Mouse (Mus musculus) left cerebral cortex, adult 9 months (tissue): ENCODE measurements around the gene Acot2.
"Not testable (repeated sequence)": the region's sequence is repeated elsewhere in the genome, so short reads cannot be mapped to it uniquely, and the experiment has no call there.

Experiments used
- DNase-seq, 2 experiments: peaks; one replicate each; pipeline ENCODE4 v3.0.0; 2022; ENCODE audit warnings: low spot score in 2 of 2

Acot2 gene

DNA sequence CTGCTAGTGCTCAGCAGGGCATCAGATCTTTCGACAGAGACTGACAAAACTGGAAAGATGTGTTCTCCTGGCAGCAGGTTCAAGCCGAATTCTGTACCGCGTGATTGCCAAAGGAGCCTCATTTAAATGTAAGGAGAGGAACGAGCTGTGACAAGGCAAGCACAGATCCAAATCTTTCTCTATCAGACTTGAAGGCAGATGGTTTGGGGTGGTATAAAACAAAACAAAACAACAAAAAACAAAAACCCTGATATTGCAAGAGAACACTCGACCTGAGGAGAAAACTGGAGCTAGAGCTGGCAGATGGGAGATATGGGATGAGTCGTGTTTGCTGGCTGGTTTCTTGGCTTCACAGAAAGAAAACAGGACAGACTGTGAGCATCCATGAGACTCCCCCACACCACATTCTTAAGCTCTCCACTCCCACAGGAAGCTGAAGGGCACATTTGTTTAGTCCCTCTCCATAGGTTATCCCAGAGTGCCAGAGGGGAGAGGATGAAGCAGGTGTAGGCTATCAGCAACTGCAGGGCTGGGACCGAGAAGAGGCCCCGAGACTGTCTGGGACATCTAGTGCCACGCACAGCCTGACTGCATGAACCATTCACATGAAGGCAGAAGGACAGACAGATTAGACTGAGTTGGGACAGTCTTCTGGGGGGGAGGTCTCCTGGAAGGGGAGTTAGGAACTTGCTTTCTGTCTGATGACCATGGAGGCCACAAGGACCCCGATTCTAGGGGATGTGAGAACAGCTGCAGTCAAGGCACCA lies 10.9 kb downstream of the Acot2 start:
- peak in 1 of 2 experiments; percentile 29 for DNase-seq

DNA sequence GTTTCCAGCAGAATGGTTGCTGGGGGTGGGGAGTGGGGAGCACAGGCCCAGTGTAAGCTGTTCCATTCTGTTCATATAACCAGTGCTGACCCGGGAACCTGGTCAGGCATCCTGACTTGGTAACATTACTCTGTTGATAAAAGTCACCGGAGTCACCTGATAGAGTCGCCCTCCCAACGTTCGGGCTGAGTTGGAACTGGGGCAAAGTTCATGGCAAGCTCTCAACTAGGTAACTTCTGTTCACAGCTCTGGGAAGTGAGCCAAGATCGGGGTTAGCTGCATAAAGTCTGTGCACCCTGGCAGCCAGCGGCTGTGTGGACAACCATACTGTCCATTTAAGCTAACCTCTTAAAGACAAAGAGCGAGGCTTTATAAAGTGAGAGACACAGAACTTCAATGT lies 11.6 kb downstream of the Acot2 start:
- not testable (repeated sequence) for DNase-seq

DNA sequence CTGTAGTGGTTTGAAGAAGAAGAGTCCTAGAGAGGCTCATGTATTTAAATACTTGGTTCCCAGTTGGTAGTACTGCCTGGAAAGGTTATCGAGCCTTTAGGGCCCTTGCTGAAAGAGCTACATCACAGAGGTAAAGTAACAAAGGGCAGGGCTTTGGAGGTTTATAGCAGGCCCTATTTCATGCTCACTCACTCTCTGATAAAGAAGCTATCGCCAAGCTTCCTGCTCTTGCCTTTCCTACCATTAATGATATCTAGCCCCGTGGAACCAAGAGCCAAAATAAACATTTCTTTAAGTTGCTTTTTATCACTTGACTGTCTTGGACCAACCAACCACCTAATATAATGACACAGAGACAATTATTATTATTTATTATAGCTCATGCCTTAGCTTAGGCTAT lies 12.8 kb downstream of the Acot2 start:
- no peak for DNase-seq

DNA sequence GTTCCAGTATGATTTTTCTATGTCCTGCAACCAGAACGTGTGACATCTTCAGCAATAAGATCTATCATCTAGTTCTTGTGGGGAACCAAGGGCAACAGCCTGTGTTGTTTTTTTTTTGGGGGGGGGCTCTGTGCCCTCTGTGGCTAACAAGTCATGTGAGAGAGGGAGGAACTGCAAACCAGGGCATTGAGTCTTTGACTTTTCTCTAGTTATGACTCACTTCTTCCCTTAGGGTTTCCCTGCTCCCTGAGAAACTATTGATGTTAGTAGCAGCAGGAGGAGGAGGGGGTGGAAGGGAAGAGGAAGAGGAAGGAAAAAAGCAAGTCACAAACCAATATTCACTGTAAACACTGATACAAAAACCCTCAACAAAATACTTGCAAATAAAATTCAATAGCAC lies 16.2 kb downstream of the Acot2 start:
- no peak for DNase-seq

DNA sequence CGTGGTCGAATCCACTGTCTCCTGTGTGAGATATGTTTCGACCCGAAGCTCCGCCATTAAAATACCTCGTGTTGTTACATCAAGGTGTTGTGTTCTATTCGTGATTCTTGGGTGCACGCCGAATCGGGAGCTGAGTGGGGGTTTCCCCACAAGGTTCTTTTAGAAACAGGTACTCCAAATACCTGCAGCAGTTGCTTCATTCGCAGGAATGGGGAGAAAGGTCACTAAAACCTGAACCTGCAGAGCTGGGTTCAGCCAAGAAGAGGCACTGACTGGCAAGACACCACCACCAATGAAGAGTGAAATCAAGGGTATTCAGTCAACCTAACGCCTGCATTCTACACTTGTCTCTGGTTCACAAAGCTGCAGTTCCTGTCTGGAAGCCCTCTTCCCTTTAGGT lies 20.6 kb downstream of the Acot2 start:
- no peak for DNase-seq

DNA sequence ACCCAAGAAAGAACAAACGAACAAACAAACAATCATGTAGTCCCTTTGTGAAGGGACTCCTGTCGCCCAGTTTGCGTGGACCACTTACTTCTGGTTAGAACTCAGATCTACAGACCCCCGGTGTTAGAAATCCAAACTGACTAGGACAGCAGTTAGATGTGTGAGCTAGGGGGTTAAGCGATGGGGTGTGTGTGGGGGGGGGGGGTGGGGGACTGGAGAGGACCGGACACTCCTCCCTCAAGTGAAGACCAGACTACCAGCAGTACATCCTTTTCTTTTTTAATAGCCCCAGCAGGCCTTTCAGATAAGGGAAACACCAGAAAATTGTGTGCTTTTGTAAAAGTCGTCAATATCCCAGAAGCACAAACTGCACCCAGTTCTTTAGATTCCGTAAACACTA lies 21.1 kb downstream of the Acot2 start:
- DNase-seq: no peak

DNA sequence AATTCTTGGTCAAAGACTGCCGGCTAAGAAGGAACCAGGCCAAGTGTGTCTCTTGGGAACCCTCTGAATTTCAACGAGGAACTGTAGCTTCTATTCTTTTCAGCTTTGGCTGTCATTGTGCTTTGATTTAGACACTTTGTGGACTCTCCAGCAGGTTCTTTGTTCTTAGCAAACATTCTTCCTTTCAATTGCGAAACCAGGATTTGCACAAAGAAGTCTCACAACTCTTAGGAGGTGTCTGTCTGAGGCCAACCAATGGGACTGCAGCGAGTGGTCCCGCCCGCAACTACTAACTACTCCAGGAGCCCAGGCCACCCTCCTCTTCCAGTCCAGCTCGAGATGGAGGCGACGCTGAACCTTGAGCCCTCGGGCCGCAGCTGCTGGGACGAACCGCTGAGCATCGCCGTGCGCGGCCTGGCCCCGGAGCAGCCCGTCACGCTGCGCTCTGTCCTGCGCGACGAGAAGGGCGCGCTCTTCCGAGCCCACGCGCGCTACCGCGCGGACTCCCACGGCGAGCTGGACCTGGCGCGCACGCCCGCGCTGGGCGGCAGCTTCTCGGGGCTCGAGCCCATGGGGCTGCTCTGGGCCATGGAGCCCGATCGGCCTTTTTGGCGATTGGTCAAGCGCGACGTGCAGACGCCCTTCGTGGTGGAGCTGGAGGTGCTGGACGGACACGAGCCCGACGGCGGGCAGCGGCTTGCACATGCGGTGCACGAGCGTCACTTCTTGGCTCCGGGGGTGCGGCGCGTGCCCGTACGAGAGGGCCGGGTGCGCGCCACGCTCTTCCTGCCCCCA lies 21.7 kb downstream of the Acot2 start, which contains the start of gene Acot1:
Acot1 (plus strand) TSS at position 320 of the 795 bp plus-strand sequence.
- DNase-seq: peak; percentile 50 to 54

DNA sequence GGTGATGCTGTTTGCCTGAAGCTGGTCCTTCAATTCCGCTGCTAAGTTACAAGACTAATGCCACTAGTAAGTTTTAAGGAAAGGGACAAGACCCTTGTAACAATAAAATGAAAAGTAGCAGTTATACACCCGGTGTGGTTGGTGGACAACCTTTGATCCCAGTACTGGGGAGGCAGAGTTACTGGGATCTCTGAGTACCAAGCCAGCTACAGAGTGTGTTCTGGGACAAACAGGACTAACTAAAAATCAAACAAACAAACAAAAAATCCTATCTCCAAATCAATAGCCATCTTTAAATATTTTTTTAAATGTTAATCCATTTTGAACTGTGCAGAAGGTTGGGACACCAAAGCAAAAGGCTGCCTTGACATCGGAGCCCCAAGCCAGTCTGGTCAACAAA lies 22.5 kb downstream of the Acot2 start:
- no peak for DNase-seq

DNA sequence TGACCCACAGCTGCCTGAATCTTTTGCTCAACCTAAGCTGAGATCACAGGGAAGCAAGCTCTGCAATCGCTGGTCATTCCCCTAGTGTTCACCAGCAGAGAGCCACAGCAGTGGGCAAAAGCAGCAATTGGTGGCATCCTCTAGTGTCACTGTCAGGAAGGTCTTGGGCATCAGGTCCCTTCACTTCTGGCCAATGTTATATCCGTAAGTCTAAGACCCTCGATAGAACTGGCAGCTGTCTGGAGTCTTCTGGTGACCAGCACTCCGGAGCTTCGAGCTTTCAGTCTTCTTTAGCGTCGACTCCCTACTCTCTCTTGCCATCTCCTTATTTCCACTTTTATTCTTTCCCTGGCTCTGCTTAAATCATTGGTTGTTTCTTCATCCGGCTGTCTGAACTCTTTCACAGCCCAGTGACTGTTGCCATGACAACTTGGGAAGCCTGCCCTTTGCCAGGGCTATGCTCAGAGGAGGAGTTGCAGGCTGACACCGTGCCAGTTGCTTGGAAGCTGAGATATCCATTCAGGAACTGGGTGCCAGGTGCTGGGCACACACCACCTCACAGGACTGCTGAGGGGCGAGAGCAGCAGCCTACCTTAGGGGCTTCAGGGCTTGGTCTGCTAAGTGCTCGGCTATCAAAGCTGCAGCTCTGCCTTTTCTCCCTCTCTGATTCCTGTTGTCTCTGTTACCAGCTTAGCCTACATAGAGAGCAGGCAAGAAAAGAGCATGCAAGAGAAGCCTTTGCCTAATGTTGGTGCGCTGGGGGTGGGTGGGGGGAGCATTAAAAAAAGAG lies 23.8 kb downstream of the Acot2 start:
- peak in 1 of 2 experiments; percentile 69 for DNase-seq

DNA sequence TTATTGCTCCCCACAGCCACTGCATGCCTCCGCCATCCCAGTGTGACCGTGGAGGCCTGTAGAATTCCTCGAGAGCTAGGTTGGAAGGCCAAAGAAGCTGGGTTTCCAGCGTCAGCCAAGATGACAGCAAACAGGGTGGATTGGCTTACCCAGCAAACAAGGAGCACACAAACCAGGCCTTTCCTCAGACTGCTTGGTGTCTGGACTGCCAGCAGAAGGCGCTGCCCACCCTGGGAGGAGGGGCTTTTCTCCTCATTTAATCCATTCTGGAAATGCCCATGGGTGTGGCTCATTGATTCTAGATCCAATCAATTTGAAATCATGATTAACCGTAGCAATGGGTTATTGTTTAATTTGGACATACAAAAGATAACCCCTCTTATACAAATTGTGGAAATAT lies 25.5 kb downstream of the Acot2 start:
- no peak for DNase-seq

DNA sequence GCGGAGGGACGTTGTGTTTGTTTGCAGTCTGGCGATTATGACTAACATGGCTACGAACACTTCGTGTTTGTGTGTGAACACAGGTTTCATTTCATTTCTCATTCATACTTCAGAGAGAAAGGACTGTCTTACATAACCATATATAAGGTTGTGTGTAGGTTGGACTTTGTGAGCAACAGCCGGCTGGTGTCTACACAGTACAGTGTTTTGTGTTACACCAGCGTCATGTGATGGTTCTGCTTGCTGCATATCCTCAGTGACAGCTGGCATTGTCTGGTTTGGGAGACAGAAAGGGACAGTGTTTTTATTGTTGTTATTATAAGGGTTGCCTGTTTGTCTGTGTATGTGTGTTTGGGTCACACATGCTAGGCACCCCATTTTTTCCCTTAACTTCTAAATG lies 26.0 kb downstream of the Acot2 start:
- peak in 1 of 2 experiments; percentile 47 for DNase-seq

DNA sequence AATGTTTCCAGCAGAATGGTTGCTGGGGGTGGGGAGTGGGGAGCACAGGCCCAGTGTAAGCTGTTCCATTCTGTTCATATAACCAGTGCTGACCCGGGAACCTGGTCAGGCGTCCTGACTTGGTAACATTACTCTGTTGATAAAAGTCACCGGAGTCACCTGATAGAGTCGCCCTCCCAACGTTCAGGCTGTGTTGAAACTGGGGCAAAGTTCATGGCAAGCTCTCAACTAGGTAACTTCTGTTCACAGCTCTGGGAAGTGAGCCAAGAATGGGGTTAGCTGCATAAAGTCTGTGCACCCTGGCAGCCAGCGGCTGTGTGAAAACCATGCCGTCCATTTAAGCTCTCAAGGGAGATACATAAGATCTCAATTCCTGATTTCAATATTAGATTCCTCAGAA lies 32.9 kb downstream of the Acot2 start:
- DNase-seq: not testable (repeated sequence)

DNA sequence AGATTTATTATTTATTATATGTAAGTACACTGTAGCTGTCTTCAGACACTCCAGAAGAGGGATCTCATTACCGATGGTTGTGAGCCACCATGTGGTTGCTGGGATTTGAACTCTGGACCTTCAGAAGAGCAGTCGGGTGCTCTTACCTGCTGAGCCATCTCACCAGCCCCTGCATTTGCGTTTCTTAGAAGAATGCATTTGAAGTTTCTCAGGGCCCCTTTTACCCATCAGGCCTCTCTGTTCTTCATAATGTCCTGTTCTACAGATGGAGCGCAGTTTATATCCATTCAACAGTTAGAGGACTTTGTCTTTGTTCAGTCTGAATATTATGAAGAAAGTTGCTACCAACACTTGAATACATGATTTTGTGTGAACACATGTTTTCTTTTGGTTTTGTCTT lies 34.6 kb downstream of the Acot2 start:
- DNase-seq: not testable (repeated sequence)

DNA sequence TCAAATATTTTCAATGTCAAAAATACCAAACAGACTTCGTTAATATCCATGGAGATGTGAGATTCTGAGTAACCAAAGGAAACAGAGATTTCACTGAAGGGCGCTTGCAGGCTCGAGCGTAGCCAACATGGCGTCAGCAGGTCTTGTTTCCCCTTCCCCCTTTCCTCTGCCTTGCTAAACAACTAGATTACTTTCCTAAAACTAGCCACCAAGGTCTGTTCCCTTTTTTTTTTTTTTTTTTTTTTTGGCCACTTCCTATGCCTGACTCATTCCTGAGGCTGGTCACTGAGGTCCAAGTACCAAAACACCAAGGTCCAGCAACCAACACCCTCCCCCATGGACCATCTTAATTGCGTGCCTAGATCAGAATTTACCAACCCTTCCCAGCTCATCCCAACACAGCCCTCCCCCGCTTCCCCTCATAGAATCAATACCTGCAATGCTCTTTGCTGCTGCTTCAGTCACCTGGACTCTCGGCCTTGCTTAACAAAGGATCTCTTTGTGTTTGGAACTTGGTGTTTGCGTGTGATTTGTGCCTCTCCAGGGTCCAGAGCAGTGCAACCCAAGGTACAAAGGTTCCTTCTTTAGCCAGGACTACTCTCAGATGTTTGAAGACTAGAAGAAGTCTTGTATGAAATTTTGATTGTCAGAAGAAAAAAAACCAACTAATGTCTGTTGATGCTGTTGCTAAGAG lies 35.5 kb downstream of the Acot2 start:
- no peak for DNase-seq

DNA sequence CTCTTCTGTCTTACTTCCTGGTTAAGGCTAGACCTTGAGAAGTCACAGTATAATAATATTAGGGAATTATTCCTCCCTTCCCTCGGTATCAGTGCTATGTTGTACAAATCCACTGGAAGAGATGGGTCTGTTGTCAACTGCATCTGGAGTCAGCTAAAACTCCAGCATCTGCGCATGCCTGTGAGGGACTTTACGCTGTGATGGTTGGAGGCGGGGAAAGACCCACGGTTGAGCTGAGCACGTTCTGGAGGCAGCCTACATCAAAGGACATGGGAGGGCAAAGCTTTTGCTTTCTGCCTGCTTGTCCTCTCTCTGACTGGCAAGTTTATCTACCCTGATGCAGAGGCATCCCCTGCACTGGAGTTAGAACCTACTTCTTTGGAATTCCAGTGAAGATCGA lies 38.2 kb downstream of the Acot2 start:
- DNase-seq: no peak

DNA sequence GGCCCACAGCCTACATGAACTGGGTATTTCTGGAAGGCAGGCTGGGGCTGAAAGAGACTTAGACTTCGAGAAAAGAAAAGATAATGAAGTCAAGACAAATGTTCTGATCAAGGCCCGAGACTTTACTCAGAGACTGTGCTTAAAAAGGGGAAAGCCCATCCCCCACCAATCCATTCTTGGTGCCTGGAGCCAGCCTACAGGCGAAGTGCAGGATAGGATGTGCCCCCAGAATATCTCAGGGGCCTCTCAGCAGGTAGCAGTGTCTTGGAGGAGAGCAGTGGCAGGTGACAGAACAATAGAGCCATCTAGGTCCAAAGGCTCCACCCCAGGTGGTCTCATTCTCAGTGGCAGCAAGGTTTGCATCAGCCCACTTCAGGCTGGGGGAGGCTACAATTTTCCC lies 40.7 kb downstream of the Acot2 start:
- not testable (repeated sequence) for DNase-seq

DNA sequence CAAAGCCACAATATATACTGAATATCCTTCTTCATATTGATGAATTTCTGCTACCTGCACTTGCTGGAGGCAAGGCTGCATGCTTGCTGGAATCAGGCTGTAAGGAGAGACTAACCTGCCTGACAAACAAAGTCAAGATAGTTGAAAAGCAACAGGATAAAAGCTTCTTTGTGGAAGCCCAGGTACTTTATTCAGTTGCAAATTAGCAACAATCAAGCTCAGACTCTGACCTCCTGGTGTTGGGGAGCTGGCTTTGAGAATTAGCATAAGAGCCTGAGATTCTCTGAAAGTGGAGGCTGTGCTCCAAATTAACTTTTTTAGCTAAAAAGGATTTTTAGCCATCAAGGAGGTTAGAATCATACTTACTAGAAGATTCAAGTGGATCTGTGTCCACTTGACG lies 41.4 kb downstream of the Acot2 start:
- DNase-seq: not testable (repeated sequence)

DNA sequence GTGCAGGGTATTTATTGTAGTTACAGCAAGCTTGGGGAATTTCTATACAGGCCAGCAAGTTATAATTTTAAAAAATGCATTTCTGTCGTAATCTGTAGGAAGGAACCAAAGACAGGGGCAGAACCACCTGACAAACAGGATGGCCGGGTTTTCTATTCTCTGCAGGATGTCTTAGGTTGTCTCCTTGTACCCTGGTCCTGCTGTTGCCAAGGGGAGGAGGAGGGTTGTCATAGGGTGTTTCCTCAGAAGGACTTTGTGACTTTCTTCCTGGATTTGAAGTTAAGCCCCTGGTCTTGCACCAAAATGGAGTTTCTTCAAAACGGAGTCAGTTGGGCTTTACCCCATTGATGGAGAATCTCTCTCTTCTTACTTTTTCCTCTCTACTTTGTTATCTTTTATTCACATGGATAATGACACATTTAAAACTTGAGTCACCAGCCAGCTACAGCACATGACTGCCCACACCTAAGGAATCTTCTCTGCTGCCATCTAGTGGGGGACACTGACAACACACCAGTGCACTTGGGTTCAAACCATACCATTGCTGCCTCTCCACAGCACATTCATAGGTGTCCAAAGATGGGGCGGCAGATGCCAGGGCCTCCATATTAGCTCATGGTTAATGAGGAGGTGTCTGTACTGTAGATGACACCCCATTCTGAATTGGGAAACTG lies 43.1 kb downstream of the Acot2 start:
- DNase-seq: peak in 1 of 2 experiments; percentile 86

DNA sequence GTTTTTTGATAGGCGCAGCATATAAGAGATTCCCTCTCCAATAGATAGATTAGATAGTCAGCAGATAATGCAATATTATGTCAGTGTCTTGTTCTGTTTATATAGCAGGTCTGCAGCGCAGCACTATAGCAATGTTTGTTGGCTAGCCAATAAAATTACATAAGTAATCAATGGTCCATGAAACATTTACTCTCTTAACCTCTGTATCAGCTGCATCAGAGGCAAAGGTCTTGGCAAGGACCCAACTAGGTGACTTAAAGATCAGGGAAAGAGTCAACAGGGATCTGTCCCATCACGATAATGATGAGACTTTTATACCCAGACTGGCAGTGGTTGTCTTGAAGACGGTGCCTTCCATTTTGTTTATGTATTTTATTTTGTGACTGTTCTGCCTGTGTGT lies 45.2 kb downstream of the Acot2 start:
- no peak for DNase-seq

DNA sequence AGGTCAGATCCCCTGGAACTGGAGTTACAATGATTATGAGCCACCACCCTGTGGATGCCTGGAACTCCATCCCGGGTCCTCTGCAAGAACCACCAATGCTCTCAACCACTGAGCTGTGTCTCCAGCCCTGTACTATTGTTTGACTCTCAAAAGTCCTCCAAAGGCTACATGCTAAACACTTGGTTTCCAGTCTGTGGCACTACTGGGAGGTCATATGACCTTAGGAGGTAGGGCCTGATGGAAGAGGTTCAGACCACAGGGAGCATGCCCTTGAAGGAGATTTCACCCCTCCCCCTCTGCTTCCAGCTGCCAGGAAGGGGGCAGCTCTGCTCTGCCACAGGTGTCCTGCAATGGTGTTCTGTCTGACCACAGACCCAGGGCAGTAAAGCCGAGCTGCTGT lies 45.6 kb downstream of the Acot2 start:
- DNase-seq: not testable (repeated sequence)

DNA sequence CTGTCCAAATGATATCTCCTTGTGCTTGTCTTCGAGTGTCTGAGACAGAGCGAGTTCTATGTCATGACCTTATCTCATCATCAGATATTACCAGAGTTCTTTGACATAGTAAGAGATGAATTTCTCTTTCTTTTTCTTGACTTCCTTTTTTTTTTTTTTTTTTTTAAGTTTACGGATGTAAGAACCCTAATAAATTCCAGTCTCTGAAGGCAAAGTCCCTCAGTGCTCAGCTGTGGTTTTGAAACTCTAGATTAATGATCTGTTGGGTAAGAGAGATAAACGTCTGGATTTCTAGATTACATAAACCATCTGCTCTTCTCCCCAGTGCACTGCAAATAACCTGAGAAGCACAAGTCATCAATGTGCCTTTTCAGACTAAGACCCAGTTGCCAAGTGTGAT lies 46.4 kb downstream of the Acot2 start:
- no peak for DNase-seq
